Mouse (Mus musculus): ENCODE measurements around the gene Nr1h2. TPM values are rescaled to one million over a fixed set of nuclear protein-coding genes. Genes with fewer than 3 reads are reported as not detected.

Nr1h2 gene
- polyA plus RNA-seq, 1 experiment = 49.7 TPM

- TF ChIP-seq TAL1 (IDR thresholded peaks at IDR 0.05; ENCODE audit: low read length) = no peak
- no peak for TF ChIP-seq GATA1 (IDR thresholded peaks at IDR 0.05; ENCODE audit: low read length)
- Histone ChIP-seq H3K36me3 (ENCODE audit: control insufficient read depth) (peaks cover 64% of the 10 kb centered on the region), H3K27me3 (ENCODE audit: control insufficient read depth) (no peaks in the 10 kb centered on the region), H3K4me3 (replicated peaks) (no peak overlapping the region), H3K9me3 (ENCODE audit: control insufficient read depth, low read length) (peaks cover 18% of the 10 kb centered on the region), H3K4me1 (ENCODE audit: control insufficient read depth) (peaks cover 59% of the 10 kb centered on the region)
These were observed 3.9 kb downstream of the Nr1h2 start for GRCm38 (mm10) chr7:44549621-44550408.

- Histone ChIP-seq H3K4me3 (replicated peaks) (peak within 1 kb of the TSS; percentile 78), H3K27me3 (ENCODE audit: control insufficient read depth) (no peaks in the 10 kb centered on the region), H3K36me3 (ENCODE audit: control insufficient read depth) (peaks cover 73% of the 10 kb centered on the region), H3K9me3 (ENCODE audit: control insufficient read depth, low read length) (peaks cover 18% of the 10 kb centered on the region), H3K4me1 (ENCODE audit: control insufficient read depth) (peaks cover 57% of the 10 kb centered on the region)
- TF ChIP-seq GATA1 (IDR thresholded peaks at IDR 0.05; ENCODE audit: low read length) = no peak
- TF ChIP-seq TAL1 (IDR thresholded peaks at IDR 0.05; ENCODE audit: low read length) = no peak
These were observed 5.2 kb downstream of the Nr1h2 start, which contains the start of gene Pold1 for GRCm38 (mm10) chr7:44548497-44549087. TSS of gene Pold1 (minus strand) at chr7:44548849.

GRCm38 (mm10) chr7:44547725-44548124, 6.0 kb downstream of the Nr1h2 start:
- Histone ChIP-seq H3K4me1 (ENCODE audit: control insufficient read depth) (peaks cover 49% of the 10 kb centered on the region), H3K4me3 (replicated peaks) (peak overlapping the region; percentile 78), H3K9me3 (ENCODE audit: control insufficient read depth, low read length) (peaks cover 18% of the 10 kb centered on the region), H3K36me3 (ENCODE audit: control insufficient read depth) (peaks cover 79% of the 10 kb centered on the region), H3K27me3 (ENCODE audit: control insufficient read depth) (no peaks in the 10 kb centered on the region)
- no peak for TF ChIP-seq TAL1 (IDR thresholded peaks at IDR 0.05; ENCODE audit: low read length)

- TF ChIP-seq GATA1 (IDR thresholded peaks at IDR 0.05; ENCODE audit: low read length) (no peak), TAL1 (IDR thresholded peaks at IDR 0.05; ENCODE audit: low read length) (no peak)
- Histone ChIP-seq H3K27me3 (ENCODE audit: control insufficient read depth) (no peaks in the 10 kb centered on the region), H3K4me3 (replicated peaks) (peak overlapping the region; percentile 78), H3K9me3 (ENCODE audit: control insufficient read depth, low read length) (peaks cover 11% of the 10 kb centered on the region), H3K36me3 (ENCODE audit: control insufficient read depth) (peaks cover 79% of the 10 kb centered on the region), H3K4me1 (ENCODE audit: control insufficient read depth) (peaks cover 42% of the 10 kb centered on the region)
These were observed 6.7 kb downstream of the Nr1h2 start for GRCm38 (mm10) chr7:44547041-44547440.

GRCm38 (mm10) chr7:44546274-44546673, 7.5 kb downstream of the Nr1h2 start:
- H3K4me1 ChIP-seq (ENCODE audit: control insufficient read depth) = peaks cover 36% of the 10 kb centered on the region
- no peak overlapping the region for H3K4me3 ChIP-seq (replicated peaks)
- TF ChIP-seq GATA1 (IDR thresholded peaks at IDR 0.05; ENCODE audit: low read length) (no peak), TAL1 (IDR thresholded peaks at IDR 0.05; ENCODE audit: low read length) (no peak)
- no peaks in the 10 kb centered on the region for H3K27me3 ChIP-seq (ENCODE audit: control insufficient read depth)
- H3K36me3 ChIP-seq (ENCODE audit: control insufficient read depth) = peaks cover 79% of the 10 kb centered on the region
- peaks cover 4% of the 10 kb centered on the region for H3K9me3 ChIP-seq (ENCODE audit: control insufficient read depth, low read length)

GRCm38 (mm10) chr7:44543071-44543470, 10.7 kb downstream of the Nr1h2 start:
- H3K4me3 ChIP-seq (replicated peaks) = no peak overlapping the region
- TF ChIP-seq GATA1 (IDR thresholded peaks at IDR 0.05; ENCODE audit: low read length) (no peak), TAL1 (IDR thresholded peaks at IDR 0.05; ENCODE audit: low read length) (no peak)
- H3K36me3 ChIP-seq (ENCODE audit: control insufficient read depth) = peaks cover 91% of the 10 kb centered on the region
- H3K9me3 ChIP-seq (ENCODE audit: control insufficient read depth, low read length) = peaks cover 2% of the 10 kb centered on the region; the same call in 1 of the 2 replicates
- H3K4me1 ChIP-seq (ENCODE audit: control insufficient read depth) = peaks cover 20% of the 10 kb centered on the region
- no peaks in the 10 kb centered on the region for H3K27me3 ChIP-seq (ENCODE audit: control insufficient read depth)

- TF ChIP-seq TAL1 (IDR thresholded peaks at IDR 0.05; ENCODE audit: low read length) (no peak), GATA1 (IDR thresholded peaks at IDR 0.05; ENCODE audit: low read length) (no peak)
- Histone ChIP-seq H3K36me3 (ENCODE audit: control insufficient read depth) (peaks cover 93% of the 10 kb centered on the region), H3K27me3 (ENCODE audit: control insufficient read depth) (no peaks in the 10 kb centered on the region), H3K4me3 (replicated peaks) (no peak overlapping the region), H3K4me1 (ENCODE audit: control insufficient read depth) (peaks cover 15% of the 10 kb centered on the region), H3K9me3 (ENCODE audit: control insufficient read depth, low read length) (peaks cover 2% of the 10 kb centered on the region; the same call in 1 of the 2 replicates)
These were observed 11.2 kb downstream of the Nr1h2 start for GRCm38 (mm10) chr7:44542555-44542954.

GRCm38 (mm10) chr7:44538756-44539624, 14.8 kb downstream of the Nr1h2 start:
- no peaks in the 10 kb centered on the region for H3K27me3 ChIP-seq (ENCODE audit: control insufficient read depth)
- no peaks in the 10 kb centered on the region for H3K4me1 ChIP-seq (ENCODE audit: control insufficient read depth)
- peaks cover 2% of the 10 kb centered on the region; the same call in 1 of the 2 replicates for H3K9me3 ChIP-seq (ENCODE audit: control insufficient read depth, low read length)
- H3K4me3 ChIP-seq (replicated peaks) = no peak overlapping the region
- TF ChIP-seq TAL1 (IDR thresholded peaks at IDR 0.05; ENCODE audit: low read length) = no peak
- TF ChIP-seq GATA1 (IDR thresholded peaks at IDR 0.05; ENCODE audit: low read length) = no peak
- peaks cover 100% of the 10 kb centered on the region for H3K36me3 ChIP-seq (ENCODE audit: control insufficient read depth)

Measured in erythroblast, embryonic 14.5 days (primary cell).